Mouse (Mus musculus) liver, embryonic 14.5 days (tissue): ENCODE data around the gene Tgfb2. TPM values are rescaled to one million over a fixed set of nuclear protein-coding genes. Genes with fewer than 3 reads are reported as not detected.

Experiments
- ATAC-seq: fragments of 200-750 bp; cut with Nextera tagmentation; 2 replicates; pipeline ENCODE4 v1.8.0; 2017; ENCODE audit warnings: moderate number of reproducible peaks, mild to moderate bottlenecking, moderate library complexity; ENCODE audit not compliant: insufficient read depth
- DNase-seq, 3 experiments: peaks; one replicate each; pipeline ENCODE4 v3.0.0-alpha.2; 2012 to 2013; ENCODE audit warnings: low read depth in 3 of 3, low spot score in 3 of 3
- H3K27ac ChIP-seq: fragments of 300-500 bp; sonication (generic); 2 replicates; pipeline ENCODE4 v1.5.1; 2014; ENCODE audit warnings: moderate library complexity, mild to moderate bottlenecking, control low read depth, inconsistent platforms
- H3K27me3 ChIP-seq: fragments of 300-500 bp; sonication (generic); 2 replicates; pipeline ENCODE4 v1.6.1; 2014; ENCODE audit warnings: mild to moderate bottlenecking, low read length, moderate library complexity; ENCODE audit not compliant: control insufficient read depth, insufficient read depth
- H3K36me3 ChIP-seq: fragments of 300-500 bp; sonication (generic); replicated peaks from 2 replicates; pipeline ENCODE4 v1.6.1; 2014; ENCODE audit warnings: low read depth; ENCODE audit not compliant: control insufficient read depth, insufficient read depth
- H3K4me1 ChIP-seq, 2 experiments: fragments of 200-500 bp in 1 of 2; fragments of 300-500 bp in 1 of 2; sonication (generic) in 1 of 2; replicated peaks; 2 replicates each; pipeline ENCODE4 v1.6.1; 2012 to 2014; ENCODE audit warnings: antibody characterized with exemption in 1 of 2, inconsistent platforms in 1 of 2, low read length in 1 of 2; ENCODE audit not compliant: control insufficient read depth in 2 of 2, insufficient read depth in 2 of 2
- H3K4me2 ChIP-seq: fragments of 300-500 bp; sonication (generic); 2 replicates; pipeline ENCODE4 v1.6.1; 2014; ENCODE audit warnings: low read depth, mild to moderate bottlenecking, control low read depth, moderate library complexity
- H3K4me3 ChIP-seq, 2 experiments: fragments of 200-500 bp in 1 of 2; fragments of 300-500 bp in 1 of 2; sonication (generic) in 1 of 2; 2 replicates each; pipeline ENCODE4 v1.5.1; 2012 to 2014; ENCODE audit warnings: low read depth in 2 of 2, low read length in 2 of 2, mild to moderate bottlenecking in 2 of 2, control low read depth in 1 of 2, inconsistent platforms in 1 of 2, moderate library complexity in 1 of 2; ENCODE audit not compliant: insufficient read depth in 1 of 2
- H3K9ac ChIP-seq: fragments of 300-500 bp; sonication (generic); replicated peaks from 2 replicates; pipeline ENCODE4 v1.6.1; 2014; ENCODE audit warnings: mild to moderate bottlenecking, control low read depth, moderate library complexity
- H3K9me3 ChIP-seq: fragments of 300-500 bp; sonication (generic); 2 replicates; pipeline ENCODE4 v1.6.1; 2016; ENCODE audit warnings: low read length, mixed read lengths; ENCODE audit not compliant: control insufficient read depth
- CTCF ChIP-seq: IDR thresholded peaks from 2 replicates; pipeline ENCODE4 v1.5.1; 2016; ENCODE audit warnings: antibody characterized with exemption, low read depth, control low read depth
- EP300 ChIP-seq: IDR thresholded peaks from 2 replicates; pipeline ENCODE4 v1.6.1; 2016; ENCODE audit warnings: antibody characterized with exemption, low read depth
- WGBS: fragments of 180-500 bp; shearing (Covaris S2); extraction: QIAGEN DNeasy Blood & Tissue Kit; methylation state at CpG from one replicate; pipeline ENCODE4 v1.1.7; 2014; ENCODE audit not compliant: insufficient replicate concordance; 5-methylcytosine and 5-hydroxymethylcytosine counted together
- polyA plus RNA-seq, 2 experiments: library from polyadenylated mRNA; depleted of rRNA in 1 of 2; stranded (reverse) in 1 of 2; unstranded in 1 of 2; fragments of >200 nt; fragmentation: Nextera tagmentation in 1 of 2; extraction: Ambion mirVana in 1 of 2; gene quantifications; 2 replicates each; pipeline versions ENCODE4 v1.2.1 to v1.2.3; 2012 to 2014

The Tgfb2 gene
- polyA plus RNA-seq, 2 experiments: 0.21 to 1.3 TPM

GRCm38 (mm10) chr1:186611371-186611770 lies 94.4 kb downstream of the Tgfb2 start:
- DNase-seq: no peak
- no peaks in the 10 kb centered on the region for H3K9me3 ChIP-seq
- WGBS: 76% methylated on average over 2 of the region's 2 CpGs
- no peak overlapping the region for H3K4me2 ChIP-seq
- H3K4me3 ChIP-seq: no peak overlapping the region
- H3K9ac ChIP-seq: no peak overlapping the region
- no peak for ATAC-seq
- TF ChIP-seq EP300: no peak
- no peak for TF ChIP-seq CTCF
- no peaks in the 10 kb centered on the region for H3K27me3 ChIP-seq
- no peak overlapping the region for H3K27ac ChIP-seq
- H3K36me3 ChIP-seq: no peaks in the 10 kb centered on the region
- H3K4me1 ChIP-seq: no peaks in the 10 kb centered on the region

DNA sequence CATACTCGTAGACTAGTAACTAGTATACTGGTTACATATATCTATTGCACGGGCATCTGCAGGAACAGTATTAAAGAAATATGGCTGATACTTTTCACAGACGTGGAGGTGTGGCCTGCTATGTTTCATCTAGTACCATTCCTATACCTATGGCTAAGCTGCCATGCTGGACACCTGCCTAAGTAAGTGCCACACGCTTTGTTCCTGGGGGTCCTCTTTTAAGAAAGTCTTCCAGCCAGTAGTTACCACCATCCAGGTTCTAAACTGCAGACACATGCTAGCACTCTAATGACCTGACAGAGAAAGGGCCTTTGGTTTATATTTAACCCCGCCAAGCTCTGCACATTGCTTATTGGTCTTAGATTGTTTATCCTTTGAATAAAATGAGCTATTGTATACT lies 95.3 kb downstream of the Tgfb2 start:
- TF ChIP-seq CTCF (no peak), EP300 (no peak)
- DNase-seq (no peak), ATAC-seq (no peak)
- no peak overlapping the region for H3K4me2 ChIP-seq
- no peaks in the 10 kb centered on the region for H3K9me3 ChIP-seq
- H3K27ac ChIP-seq: no peak overlapping the region
- WGBS: 61% methylated on average over 5 of the region's 5 CpGs
- H3K4me3 ChIP-seq: no peak overlapping the region
- H3K36me3 ChIP-seq: no peaks in the 10 kb centered on the region
- H3K27me3 ChIP-seq: no peaks in the 10 kb centered on the region
- no peaks in the 10 kb centered on the region for H3K4me1 ChIP-seq
- no peak overlapping the region for H3K9ac ChIP-seq

GRCm38 (mm10) chr1:186609793-186610233 lies 96.0 kb downstream of the Tgfb2 start:
- Histone ChIP-seq H3K27me3 (no peaks in the 10 kb centered on the region), H3K9ac (no peak overlapping the region), H3K4me1 (no peaks in the 10 kb centered on the region), H3K9me3 (no peaks in the 10 kb centered on the region), H3K36me3 (no peaks in the 10 kb centered on the region), H3K27ac (no peak overlapping the region), H3K4me2 (no peak overlapping the region), H3K4me3 (no peak overlapping the region)
- no peak for ATAC-seq
- 39% methylated on average over 8 of the region's 10 CpGs for WGBS
- DNase-seq: no peak
- TF ChIP-seq CTCF: no peak
- TF ChIP-seq EP300: no peak

DNA sequence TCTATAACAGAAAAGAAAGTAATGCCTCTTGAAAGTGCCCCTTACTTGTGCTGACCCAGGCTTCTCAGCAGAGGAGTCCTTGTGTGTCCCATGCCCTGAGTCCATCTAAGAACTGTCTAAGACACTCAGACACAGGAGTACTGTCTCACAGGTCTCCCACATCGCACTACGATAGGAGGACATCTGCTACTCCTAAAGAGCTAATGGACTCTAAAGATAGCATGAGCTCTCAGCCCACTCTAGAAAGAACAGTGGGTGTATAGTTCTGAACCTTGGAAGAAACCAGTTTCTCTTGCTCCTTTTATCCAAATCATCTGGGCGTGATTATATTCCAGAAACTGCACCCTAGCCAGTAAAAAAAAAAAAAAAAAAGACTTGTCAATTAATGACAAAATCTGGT lies 97.7 kb downstream of the Tgfb2 start:
- TF ChIP-seq CTCF (no peak), EP300 (no peak)
- no peaks in the 10 kb centered on the region for H3K36me3 ChIP-seq
- no peak overlapping the region for H3K27ac ChIP-seq
- H3K9me3 ChIP-seq: no peaks in the 10 kb centered on the region
- no peak overlapping the region for H3K4me2 ChIP-seq
- ATAC-seq: no peak
- no peaks in the 10 kb centered on the region for H3K27me3 ChIP-seq
- no peak for DNase-seq
- WGBS: 71% methylated on average over 3 of the region's 3 CpGs
- no peak overlapping the region for H3K9ac ChIP-seq
- no peaks in the 10 kb centered on the region for H3K4me1 ChIP-seq
- H3K4me3 ChIP-seq: no peak overlapping the region

DNA sequence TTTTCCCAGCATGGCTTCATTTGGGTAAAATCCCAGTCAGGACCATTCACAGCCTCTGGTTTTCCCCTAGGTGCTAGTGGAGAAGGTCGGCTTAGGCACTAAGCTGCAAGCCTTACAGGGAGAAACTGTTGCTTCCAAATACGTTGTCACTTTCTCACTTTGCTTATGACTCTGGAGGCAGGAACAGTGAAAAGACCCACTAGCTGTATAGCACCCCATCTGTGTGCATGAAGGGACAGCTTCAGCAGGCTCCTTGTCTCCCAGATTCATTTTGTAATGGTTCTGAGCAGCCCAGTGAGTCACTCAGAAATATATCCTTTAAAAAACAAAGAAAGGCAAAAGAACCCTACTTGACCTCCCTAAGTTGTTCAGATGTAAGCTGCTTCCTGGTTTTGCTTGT lies 100.2 kb downstream of the Tgfb2 start:
- no peak overlapping the region for H3K4me2 ChIP-seq
- TF ChIP-seq CTCF (no peak), EP300 (no peak)
- 52% methylated on average over 2 of the region's 2 CpGs for WGBS
- no peaks in the 10 kb centered on the region for H3K9me3 ChIP-seq
- ATAC-seq: no peak
- DNase-seq: no peak
- no peaks in the 10 kb centered on the region for H3K27me3 ChIP-seq
- H3K4me3 ChIP-seq: no peak overlapping the region
- no peaks in the 10 kb centered on the region for H3K4me1 ChIP-seq
- H3K9ac ChIP-seq: no peak overlapping the region
- no peak overlapping the region for H3K27ac ChIP-seq
- no peaks in the 10 kb centered on the region for H3K36me3 ChIP-seq

DNA sequence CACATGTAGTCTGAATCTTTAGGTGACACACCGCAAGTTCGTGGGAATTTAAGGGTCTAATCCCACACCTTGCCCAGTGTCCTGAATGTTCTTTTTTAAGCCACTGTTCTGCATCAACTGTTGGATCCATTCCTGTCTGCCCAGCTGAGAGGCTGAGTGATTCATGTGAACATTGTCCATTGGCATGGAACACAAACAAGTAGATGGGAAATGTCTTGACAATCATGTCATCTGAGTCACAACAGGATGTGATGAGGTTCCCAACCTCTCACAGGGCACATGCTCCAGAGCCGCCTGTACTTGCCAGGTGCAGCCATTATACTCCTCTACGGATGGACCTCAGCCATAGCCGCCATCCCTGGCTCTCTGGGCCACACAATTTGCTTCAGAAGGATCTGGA lies 101.7 kb downstream of the Tgfb2 start:
- DNase-seq (no peak), ATAC-seq (no peak)
- Histone ChIP-seq H3K9me3 (no peaks in the 10 kb centered on the region), H3K36me3 (no peaks in the 10 kb centered on the region), H3K9ac (no peak overlapping the region), H3K4me3 (no peak overlapping the region), H3K27me3 (no peaks in the 10 kb centered on the region), H3K4me2 (no peak overlapping the region), H3K27ac (no peak overlapping the region), H3K4me1 (no peaks in the 10 kb centered on the region)
- 62% methylated on average over 5 of the region's 5 CpGs for WGBS
- TF ChIP-seq CTCF (no peak), EP300 (no peak)
